Mouse (Mus musculus): ENCODE results near the gene Prg3. TPM values are rescaled to one million over a fixed set of nuclear protein-coding genes. Genes with fewer than 3 reads are reported as not detected.

Gene Prg3
- total RNA-seq, 2 experiments from 2014 or later: not detected

Other genes with a start within 250 kb of the Prg3 start
- 1 to 10 TPM; 1.5 to 2.4 TPM for gene Gm19426, start 244.6 kb upstream of the Prg3 start, total RNA-seq (2021)
- 10 to 100 TPM; 63.0 to 84.6 TPM for gene Serping1, start 212.8 kb upstream of the Prg3 start, total RNA-seq (2021)
- 10 to 100 TPM; 17.1 to 23.1 TPM for gene Ube2l6, start 189.4 kb upstream of the Prg3 start, total RNA-seq (2021)
- gene Smtnl1, start 165.6 kb upstream of the Prg3 start, total RNA-seq (2021): not detected
- 10 to 100 TPM; 46.2 to 51.4 TPM for gene Timm10, start 161.2 kb upstream of the Prg3 start, total RNA-seq (2021)
- gene Slc43a1, start 149.4 kb upstream of the Prg3 start, total RNA-seq (2021): 1 to 10 TPM; 6.6 to 7.5 TPM
- gene Rtn4rl2, start 101.5 kb upstream of the Prg3 start, total RNA-seq (2021): 1 to 10 TPM in 1 of 2 experiments, under 1 TPM in 1; 0.79 to 2.4 TPM
- gene Slc43a3, start 51.6 kb upstream of the Prg3 start, total RNA-seq (2021): 10 to 100 TPM; 52.8 to 88.3 TPM
- gene Prg2, start 7.8 kb upstream of the Prg3 start, total RNA-seq (2021): not detected
- 100 to 1,000 TPM; 126 to 128 TPM for gene Ssrp1, start 49.0 kb downstream of the Prg3 start, total RNA-seq (2021)
- gene P2rx3, start 49.2 kb downstream of the Prg3 start, total RNA-seq (2021): 1 to 10 TPM; 1.6 to 2.0 TPM
- 100 to 1,000 TPM in 1 of 2 experiments, 10 to 100 TPM in 1; 94.2 to 103 TPM for gene Tnks1bp1, start 59.8 kb downstream of the Prg3 start, total RNA-seq (2021)
- gene Aplnr, start 148.0 kb downstream of the Prg3 start, total RNA-seq (2021): 10 to 100 TPM; 20.0 to 27.1 TPM
- 10 to 100 TPM; 13.8 to 24.4 TPM for gene Lrrc55, start 209.0 kb downstream of the Prg3 start, total RNA-seq (2021)